Mouse (Mus musculus) hindbrain, embryonic 10.5 days (tissue): Measurements from ENCODE around the gene Igf1r. TPM values are rescaled to one million over a fixed set of nuclear protein-coding genes. Genes with fewer than 3 reads are reported as not detected.
A peak's percentile ranks its signal among the peaks of the same experiment; 100 is the strongest.
"Not testable (repeated sequence)": the region's sequence is repeated elsewhere in the genome, so short reads cannot be mapped to it uniquely, and the experiment has no call there.

Experiments
- DNase-seq: peaks from one replicate; pipeline ENCODE4 v3.0.0-alpha.2; 2017; ENCODE audit warnings: low spot score
- H3K27ac ChIP-seq: fragments of 300-500 bp; sonication (generic); 2 replicates; pipeline ENCODE4 v1.5.1; 2016; ENCODE audit warnings: mild to moderate bottlenecking, moderate library complexity
- H3K27me3 ChIP-seq: fragments of 300-500 bp; sonication (generic); 2 replicates; pipeline ENCODE4 v1.6.1; 2016; ENCODE audit warnings: mild to moderate bottlenecking; ENCODE audit not compliant: poor library complexity, insufficient read depth, severe bottlenecking
- H3K36me3 ChIP-seq: fragments of 300-500 bp; sonication (generic); 2 replicates; pipeline ENCODE4 v1.6.1; 2016; ENCODE audit warnings: mild to moderate bottlenecking, moderate library complexity
- H3K4me1 ChIP-seq: fragments of 300-500 bp; sonication (generic); replicated peaks from 2 replicates; pipeline ENCODE4 v1.6.1; 2016; ENCODE audit warnings: mild to moderate bottlenecking
- H3K4me3 ChIP-seq: fragments of 300-500 bp; sonication (generic); 2 replicates; pipeline ENCODE4 v1.5.1; 2016; ENCODE audit warnings: mild to moderate bottlenecking, moderate library complexity
- H3K9me3 ChIP-seq: fragments of 300-500 bp; sonication (generic); 2 replicates; pipeline ENCODE4 v1.6.1; 2016; ENCODE audit warnings: mild to moderate bottlenecking, moderate library complexity
- WGBS: fragments of 180-500 bp; shearing (Covaris S2); methylation state at CpG from one replicate; pipeline ENCODE4 v1.1.7; 2016; 5-methylcytosine and 5-hydroxymethylcytosine counted together
- polyA plus RNA-seq: library from polyadenylated mRNA; unstranded; fragments of >200 nt; fragmentation: Nextera tagmentation; extraction: Ambion mirVana; gene quantifications from 2 replicates; pipeline ENCODE4 v1.2.1, GENCODE M21; 2016

Igf1r gene
- polyA plus RNA-seq, 1 experiment from 2014 or later, result 24.9 TPM

DNA sequence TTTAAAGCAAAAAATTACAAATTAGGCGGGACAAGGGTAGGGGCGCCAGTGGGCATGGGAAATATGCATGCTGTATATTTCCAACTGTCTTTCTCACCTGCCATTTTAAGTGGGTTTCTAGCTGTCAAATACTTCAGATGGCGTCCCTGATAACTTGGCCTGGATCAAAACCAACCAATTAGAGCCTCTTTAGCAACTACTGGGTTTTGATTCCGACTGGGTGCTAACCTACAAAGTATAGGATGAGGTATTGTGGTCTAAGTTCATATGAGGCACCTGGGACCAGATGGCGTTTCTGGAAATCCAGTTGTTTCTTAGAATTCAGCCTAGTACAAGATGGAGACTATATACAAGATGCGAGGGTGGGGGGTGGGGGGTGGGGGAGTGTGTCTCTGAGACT, 319.2 kb downstream of the Igf1r start:
- 88% methylated on average over 6 of the region's 6 CpGs for WGBS
- Histone ChIP-seq H3K27ac (no peak overlapping the region), H3K36me3 (no peaks in the 10 kb centered on the region), H3K4me1 (peaks cover 16% of the 10 kb centered on the region), H3K4me3 (no peak overlapping the region), H3K27me3 (peaks cover 25% of the 10 kb centered on the region), H3K9me3 (no peaks in the 10 kb centered on the region)
- DNase-seq, result no peak

GRCm38 (mm10) chr7:68272607-68273006, 320.0 kb downstream of the Igf1r start:
- Histone ChIP-seq H3K4me3 (no peak overlapping the region), H3K36me3 (no peaks in the 10 kb centered on the region), H3K4me1 (peaks cover 19% of the 10 kb centered on the region), H3K27ac (no peak overlapping the region), H3K9me3 (no peaks in the 10 kb centered on the region), H3K27me3 (peaks cover 33% of the 10 kb centered on the region)
- 87% methylated on average over 10 of the region's 10 CpGs for WGBS
- DNase-seq, result no peak

GRCm38 (mm10) chr7:68273515-68273914, 320.9 kb downstream of the Igf1r start, which contains the start of gene Fam169b:
Fam169b (plus strand) TSS chr7:68273839.
- no peak for DNase-seq
- Histone ChIP-seq H3K36me3 (no peaks in the 10 kb centered on the region), H3K27me3 (peaks cover 38% of the 10 kb centered on the region), H3K27ac (no peak within 1 kb of the TSS), H3K4me3 (no peak within 1 kb of the TSS), H3K9me3 (no peaks in the 10 kb centered on the region), H3K4me1 (peaks cover 19% of the 10 kb centered on the region)

- H3K4me3 ChIP-seq, result no peak overlapping the region
- no peak for DNase-seq
- no peak overlapping the region for H3K27ac ChIP-seq
- H3K9me3 ChIP-seq, result no peaks in the 10 kb centered on the region
- peaks cover 23% of the 10 kb centered on the region for H3K4me1 ChIP-seq
- peaks cover 38% of the 10 kb centered on the region for H3K27me3 ChIP-seq
- H3K36me3 ChIP-seq, result no peaks in the 10 kb centered on the region
- 73% methylated on average over 2 of the region's 2 CpGs for WGBS
These were observed 321.6 kb downstream of the Igf1r start for GRCm38 (mm10) chr7:68274218-68274617.

- Histone ChIP-seq H3K27ac (no peak overlapping the region), H3K9me3 (no peaks in the 10 kb centered on the region), H3K4me3 (no peak overlapping the region), H3K4me1 (peaks cover 23% of the 10 kb centered on the region), H3K27me3 (peaks cover 38% of the 10 kb centered on the region), H3K36me3 (no peaks in the 10 kb centered on the region)
- DNase-seq, result no peak
- WGBS, result 72% methylated on average over 9 of the region's 9 CpGs
These were observed 322.3 kb downstream of the Igf1r start for GRCm38 (mm10) chr7:68274951-68275350.

GRCm38 (mm10) chr7:68275445-68275837, 322.8 kb downstream of the Igf1r start:
- H3K4me3 ChIP-seq, result peak overlapping the region; percentile 52
- 49% methylated on average over 9 of the region's 9 CpGs for WGBS
- H3K4me1 ChIP-seq, result peaks cover 23% of the 10 kb centered on the region
- H3K9me3 ChIP-seq, H3K36me3 ChIP-seq, DNase-seq: not testable (repeated sequence)
- peak overlapping the region; percentile 64; the same call in 1 of the 2 replicates for H3K27ac ChIP-seq
- H3K27me3 ChIP-seq, result peaks cover 38% of the 10 kb centered on the region

DNA sequence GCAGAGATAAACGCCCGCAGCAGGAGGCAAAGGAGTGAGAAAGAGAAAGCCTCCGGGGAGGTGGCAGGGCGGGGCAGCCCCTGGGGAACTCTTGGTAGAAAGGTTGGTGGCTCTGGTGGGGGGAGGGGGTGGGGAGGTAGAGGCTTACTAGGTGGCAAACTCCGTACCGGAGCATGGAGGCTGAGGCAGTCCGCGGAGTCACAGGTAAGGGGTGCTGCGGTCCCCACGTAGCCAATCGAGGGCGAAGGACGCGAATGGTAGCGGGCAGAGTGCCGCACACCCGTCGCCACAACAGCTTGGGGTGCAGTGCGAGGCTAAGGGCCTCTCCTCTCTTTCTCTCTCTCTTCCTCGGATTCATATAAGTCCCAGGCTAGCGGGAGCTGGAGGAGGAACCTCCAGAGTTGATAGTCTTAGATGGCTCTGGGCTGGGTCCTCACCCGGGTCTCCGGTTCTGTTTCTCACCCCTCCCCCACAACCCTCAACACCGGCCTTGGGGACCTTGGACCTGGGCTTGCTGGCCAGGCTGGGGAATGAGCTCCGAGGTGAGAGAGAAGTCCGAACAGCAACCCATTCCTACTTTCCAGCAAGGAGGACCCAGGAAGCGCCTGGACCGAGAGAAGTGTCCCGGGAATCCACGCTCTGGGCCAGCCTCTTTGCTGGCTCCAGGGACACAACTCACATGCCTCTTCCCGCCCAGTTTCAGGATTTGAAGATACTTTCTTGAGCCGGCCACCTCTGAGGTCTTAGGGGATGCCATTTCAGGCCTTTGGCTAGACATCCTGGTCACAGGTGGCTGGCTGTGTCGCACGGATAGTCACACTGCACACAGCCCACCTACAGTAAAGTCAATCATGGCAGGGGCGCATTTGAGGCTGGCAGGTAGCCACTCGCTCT, 323.5 kb downstream of the Igf1r start:
- DNase-seq, result peak; percentile 40
- Histone ChIP-seq H3K9me3 (no peaks in the 10 kb centered on the region), H3K4me1 (peaks cover 23% of the 10 kb centered on the region), H3K27ac (peak overlapping the region; percentile 64), H3K36me3 (no peaks in the 10 kb centered on the region), H3K27me3 (peaks cover 38% of the 10 kb centered on the region), H3K4me3 (peak overlapping the region; percentile 52)
- 3% methylated on average over 36 of the region's 36 CpGs for WGBS

DNA sequence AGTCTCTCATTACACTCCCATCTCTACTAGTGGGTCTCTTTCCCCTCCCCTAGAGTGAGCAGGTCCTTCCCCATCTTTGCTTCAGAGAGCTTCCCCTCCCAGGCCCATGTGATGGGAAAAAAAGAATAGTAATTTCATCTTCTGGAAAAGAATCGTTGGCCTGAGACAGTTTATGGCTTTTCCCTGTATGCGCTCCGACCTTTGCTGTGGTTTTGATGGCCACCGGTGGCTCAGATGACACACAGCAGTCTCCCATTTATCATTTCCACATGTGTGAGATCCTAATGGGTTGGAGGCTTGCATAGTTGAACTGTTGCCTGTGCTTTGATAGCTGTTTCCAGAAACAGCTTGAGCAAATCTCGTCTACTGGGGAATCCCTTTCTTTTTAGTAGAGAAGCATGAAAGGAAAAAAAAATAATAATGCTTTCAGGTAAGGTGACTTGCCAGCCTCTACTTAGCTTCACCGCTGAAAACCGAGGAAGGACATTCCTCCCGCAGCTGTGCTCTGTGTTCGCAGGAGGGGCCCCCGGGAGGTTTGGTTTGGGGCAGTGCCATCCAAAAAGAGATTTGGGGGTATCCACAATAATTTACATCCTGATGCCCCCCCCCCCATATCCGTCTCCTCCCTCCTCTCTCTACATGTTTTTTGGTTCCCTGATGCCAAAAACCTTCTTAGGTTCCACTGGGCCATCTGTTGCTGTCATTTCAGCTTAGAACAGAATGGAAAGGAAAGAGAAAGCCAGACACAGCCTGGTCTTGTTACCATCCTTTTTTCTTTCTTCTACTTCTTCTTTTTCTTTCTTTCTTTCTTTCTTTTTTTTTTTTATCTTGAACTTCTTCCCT, 324.6 kb downstream of the Igf1r start:
- no peak overlapping the region for H3K4me3 ChIP-seq
- DNase-seq, result peak; percentile 47
- WGBS, result 36% methylated on average over 11 of the region's 11 CpGs
- H3K4me1 ChIP-seq, result peaks cover 23% of the 10 kb centered on the region
- no peak overlapping the region for H3K27ac ChIP-seq
- no peaks in the 10 kb centered on the region for H3K36me3 ChIP-seq
- peaks cover 38% of the 10 kb centered on the region for H3K27me3 ChIP-seq
- no peaks in the 10 kb centered on the region for H3K9me3 ChIP-seq

DNA sequence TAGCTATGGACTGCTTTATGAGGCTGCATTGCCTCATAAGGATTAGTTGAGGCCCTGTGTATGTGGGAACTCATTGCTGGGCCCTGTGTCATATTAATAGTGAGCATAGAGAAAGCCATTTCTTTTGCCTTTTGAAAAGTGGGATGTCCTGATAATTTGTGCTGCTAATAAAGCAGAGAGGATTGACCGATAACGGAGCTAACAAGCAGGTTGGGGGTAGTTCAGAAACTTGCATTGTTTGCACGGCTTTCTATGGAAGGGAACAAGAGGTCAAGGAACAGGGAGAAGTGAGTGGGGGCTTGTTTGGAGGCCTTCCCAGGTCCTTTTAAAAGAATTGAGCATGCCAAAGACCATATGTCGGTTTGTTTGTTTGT, 325.3 kb downstream of the Igf1r start:
- Histone ChIP-seq H3K9me3 (no peaks in the 10 kb centered on the region), H3K36me3 (no peaks in the 10 kb centered on the region), H3K27me3 (peaks cover 38% of the 10 kb centered on the region), H3K4me3 (no peak overlapping the region), H3K4me1 (peaks cover 23% of the 10 kb centered on the region), H3K27ac (no peak overlapping the region)
- DNase-seq, result no peak
- 53% methylated on average over 4 of the region's 4 CpGs for WGBS

GRCm38 (mm10) chr7:68278385-68278784, 325.8 kb downstream of the Igf1r start:
- H3K36me3 ChIP-seq, result no peaks in the 10 kb centered on the region
- H3K4me3 ChIP-seq, result no peak overlapping the region
- H3K9me3 ChIP-seq, result no peaks in the 10 kb centered on the region
- WGBS, result 97% methylated on average over 6 of the region's 6 CpGs
- no peak overlapping the region for H3K27ac ChIP-seq
- peaks cover 38% of the 10 kb centered on the region for H3K27me3 ChIP-seq
- H3K4me1 ChIP-seq, result peaks cover 23% of the 10 kb centered on the region
- no peak for DNase-seq

DNA sequence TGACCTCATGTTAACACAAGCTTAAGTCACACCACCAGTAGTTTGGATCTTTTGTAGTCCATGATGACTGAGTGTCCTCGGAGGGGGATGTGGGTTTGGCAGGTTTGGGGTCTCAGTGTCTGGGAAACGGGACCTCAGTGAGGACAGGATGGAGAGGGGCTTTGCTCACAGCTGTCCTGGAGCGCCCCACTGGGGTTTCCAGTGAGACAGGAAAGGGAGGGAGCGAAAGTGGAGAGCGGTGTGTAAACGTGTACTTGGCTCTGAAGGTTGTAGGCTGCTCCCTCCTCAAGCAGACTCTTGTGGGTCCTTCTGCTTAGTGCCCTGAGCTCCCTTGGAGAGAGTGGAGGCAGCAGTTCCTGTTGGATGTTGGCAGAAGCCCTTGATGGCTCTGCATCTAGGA, 326.3 kb downstream of the Igf1r start:
- Histone ChIP-seq H3K4me1 (peaks cover 23% of the 10 kb centered on the region), H3K4me3 (no peak overlapping the region), H3K9me3 (no peaks in the 10 kb centered on the region), H3K27me3 (peaks cover 38% of the 10 kb centered on the region), H3K27ac (no peak overlapping the region), H3K36me3 (no peaks in the 10 kb centered on the region)
- DNase-seq, result no peak
- WGBS, result 72% methylated on average over 6 of the region's 6 CpGs

DNA sequence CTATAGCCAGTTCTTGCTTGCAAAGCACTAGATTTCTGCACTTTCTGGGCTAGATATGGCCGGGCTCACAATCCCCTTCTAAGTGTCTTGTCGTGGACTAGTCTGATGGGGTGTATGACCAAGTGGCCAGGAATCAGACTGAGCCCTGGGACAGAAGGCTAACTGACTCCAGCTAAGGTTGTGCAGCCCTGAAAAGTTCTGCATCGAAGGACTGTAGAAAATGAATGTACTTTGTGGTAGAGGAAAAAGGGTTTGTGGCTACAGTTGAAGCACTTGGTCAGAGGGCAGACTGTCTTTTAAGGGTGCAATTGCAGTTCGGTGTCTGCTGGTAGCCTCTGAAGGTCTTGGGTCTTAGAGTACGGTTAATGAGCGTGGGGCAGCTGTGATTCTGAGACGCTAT, 326.9 kb downstream of the Igf1r start:
- Histone ChIP-seq H3K9me3 (no peaks in the 10 kb centered on the region), H3K4me1 (peaks cover 23% of the 10 kb centered on the region), H3K36me3 (no peaks in the 10 kb centered on the region), H3K27me3 (peaks cover 35% of the 10 kb centered on the region), H3K27ac (no peak overlapping the region), H3K4me3 (no peak overlapping the region)
- 91% methylated on average over 7 of the region's 7 CpGs for WGBS
- no peak for DNase-seq

GRCm38 (mm10) chr7:68280352-68280869, 327.8 kb downstream of the Igf1r start:
- DNase-seq, result no peak
- Histone ChIP-seq H3K27ac (no peak overlapping the region), H3K36me3 (no peaks in the 10 kb centered on the region), H3K4me1 (peaks cover 23% of the 10 kb centered on the region), H3K4me3 (no peak overlapping the region), H3K27me3 (peaks cover 27% of the 10 kb centered on the region), H3K9me3 (no peaks in the 10 kb centered on the region)
- WGBS, result 93% methylated on average over 19 of the region's 19 CpGs
